Mouse (Mus musculus) hindbrain, embryonic 16.5 days (tissue): ENCODE results near the gene Tom1. TPM values are rescaled to one million over a fixed set of nuclear protein-coding genes. Genes with fewer than 3 reads are reported as not detected.
A peak's percentile ranks its signal among the peaks of the same experiment; 100 is the strongest.

Experiments
- ATAC-seq: fragments of 200-750 bp; cut with Nextera tagmentation; 2 replicates; pipeline ENCODE4 v1.8.0; 2017; ENCODE audit warnings: moderate TSS enrichment, moderate library complexity
- H3K27ac ChIP-seq: fragments of 300-500 bp; sonication (generic); 2 replicates; pipeline ENCODE4 v1.5.1; 2014; ENCODE audit warnings: low read depth, mild to moderate bottlenecking, control low read depth, low read length, moderate library complexity
- H3K27me3 ChIP-seq: fragments of 300-500 bp; sonication (generic); replicated peaks from 2 replicates; pipeline ENCODE4 v1.6.1; 2014; ENCODE audit warnings: low read length; ENCODE audit not compliant: control insufficient read depth, insufficient read depth
- H3K36me3 ChIP-seq: fragments of 300-500 bp; sonication (generic); 2 replicates; pipeline ENCODE4 v1.6.1; 2014; ENCODE audit warnings: mild to moderate bottlenecking, low read length, moderate library complexity, mixed read lengths; ENCODE audit not compliant: control insufficient read depth, insufficient read depth
- H3K4me1 ChIP-seq: fragments of 300-500 bp; sonication (generic); 2 replicates; pipeline ENCODE4 v1.6.1; 2014; ENCODE audit warnings: low read depth, low read length; ENCODE audit not compliant: control insufficient read depth, insufficient read depth
- H3K4me2 ChIP-seq: fragments of 300-500 bp; sonication (generic); 2 replicates; pipeline ENCODE4 v1.6.1; 2014; ENCODE audit warnings: mild to moderate bottlenecking, low read length, control low read depth, moderate library complexity
- H3K4me3 ChIP-seq: fragments of 300-500 bp; sonication (generic); 2 replicates; pipeline ENCODE4 v1.5.1; 2014; ENCODE audit warnings: mild to moderate bottlenecking, low read length, control low read depth, moderate library complexity
- H3K9ac ChIP-seq: fragments of 300-500 bp; sonication (generic); 2 replicates; pipeline ENCODE4 v1.6.1; 2014; ENCODE audit warnings: low read depth, mild to moderate bottlenecking, control low read depth, low read length, moderate library complexity
- H3K9me3 ChIP-seq: fragments of 300-500 bp; sonication (generic); 2 replicates; pipeline ENCODE4 v1.6.1; 2014; ENCODE audit warnings: mild to moderate bottlenecking, low read length, moderate library complexity; ENCODE audit not compliant: control insufficient read depth
- WGBS: fragments of 180-500 bp; shearing (Covaris S2); extraction: QIAGEN DNeasy Blood & Tissue Kit; methylation state at CpG from one replicate; pipeline ENCODE4 v1.1.7; 2014; 5-methylcytosine and 5-hydroxymethylcytosine counted together
- polyA plus RNA-seq: library from polyadenylated mRNA; unstranded; fragments of >200 nt; fragmentation: Nextera tagmentation; extraction: Ambion mirVana; gene quantifications from 2 replicates; pipeline ENCODE4 v1.2.1, GENCODE M21; 2015

The Tom1 gene
- polyA plus RNA-seq, 1 experiment from 2014 or later: 40.7 TPM

GRCm38 (mm10) chr8:75078851-75079250 lies 45.3 kb downstream of the Tom1 start:
- no peak for ATAC-seq
- Histone ChIP-seq H3K4me2 (no peak overlapping the region), H3K27me3 (no peaks in the 10 kb centered on the region), H3K9me3 (no peaks in the 10 kb centered on the region), H3K36me3 (no peaks in the 10 kb centered on the region), H3K4me1 (0 out of 2 replicates have a peak, but pooled peaks cover 2% of the 10 kb centered on the region), H3K9ac (no peak overlapping the region), H3K4me3 (no peak overlapping the region), H3K27ac (no peak overlapping the region)
- WGBS: 93% methylated on average over 9 of the region's 9 CpGs

- no peak for ATAC-seq
- 83% methylated on average over 9 of the region's 9 CpGs for WGBS
- no peak overlapping the region for H3K9ac ChIP-seq
These were observed 48.0 kb downstream of the Tom1 start for GRCm38 (mm10) chr8:75081364-75082040.

GRCm38 (mm10) chr8:75082181-75082805 lies 48.8 kb downstream of the Tom1 start:
- Histone ChIP-seq H3K9me3 (no peaks in the 10 kb centered on the region), H3K27ac (no peak overlapping the region), H3K9ac (no peak overlapping the region), H3K36me3 (no peaks in the 10 kb centered on the region), H3K4me1 (0 out of 2 replicates have a peak, but pooled peaks cover 2% of the 10 kb centered on the region), H3K4me3 (no peak overlapping the region), H3K4me2 (no peak overlapping the region), H3K27me3 (no peaks in the 10 kb centered on the region)
- ATAC-seq: no peak
- WGBS: 91% methylated on average over 6 of the region's 6 CpGs

More at GRCm38 (mm10) chr8:75081364-75082040, 48.0 kb downstream of the Tom1 start:
- Histone ChIP-seq H3K4me2 (no peak overlapping the region), H3K4me1 (0 out of 2 replicates have a peak, but pooled peaks cover 2% of the 10 kb centered on the region), H3K4me3 (no peak overlapping the region), H3K27ac (no peak overlapping the region), H3K27me3 (no peaks in the 10 kb centered on the region), H3K9me3 (no peaks in the 10 kb centered on the region), H3K36me3 (no peaks in the 10 kb centered on the region)

- no peaks in the 10 kb centered on the region for H3K27me3 ChIP-seq
- H3K9me3 ChIP-seq: no peaks in the 10 kb centered on the region
- 8% methylated on average over 16 of the region's 17 CpGs for WGBS
- no peaks in the 10 kb centered on the region for H3K36me3 ChIP-seq
- ATAC-seq: peak; percentile 93
- H3K4me3 ChIP-seq: peak overlapping the region; percentile 38
- 0 out of 2 replicates have a peak, but pooled peaks cover 2% of the 10 kb centered on the region for H3K4me1 ChIP-seq
- no peak overlapping the region for H3K27ac ChIP-seq
- H3K9ac ChIP-seq: no peak overlapping the region; the same call in 1 of the 2 replicates
- H3K4me2 ChIP-seq: peak overlapping the region; percentile 70
These were observed 50.3 kb downstream of the Tom1 start for GRCm38 (mm10) chr8:75083846-75084245.

- H3K27ac ChIP-seq: no peak overlapping the region
- ATAC-seq: no peak
- H3K27me3 ChIP-seq: no peaks in the 10 kb centered on the region
These were observed 51.0 kb downstream of the Tom1 start for GRCm38 (mm10) chr8:75084382-75085064.

GRCm38 (mm10) chr8:75086002-75086401 lies 52.5 kb downstream of the Tom1 start:
- Histone ChIP-seq H3K4me2 (no peak overlapping the region), H3K4me1 (peaks cover 7% of the 10 kb centered on the region; the same call in 1 of the 2 replicates), H3K27me3 (no peaks in the 10 kb centered on the region), H3K4me3 (no peak overlapping the region), H3K9ac (no peak overlapping the region), H3K27ac (no peak overlapping the region), H3K9me3 (no peaks in the 10 kb centered on the region), H3K36me3 (no peaks in the 10 kb centered on the region)
- ATAC-seq: no peak
- WGBS: 69% methylated on average over 2 of the region's 2 CpGs

More at GRCm38 (mm10) chr8:75084382-75085064, 51.0 kb downstream of the Tom1 start:
- WGBS: 76% methylated on average over 3 of the region's 3 CpGs
- H3K4me3 ChIP-seq: no peak overlapping the region
- no peaks in the 10 kb centered on the region for H3K36me3 ChIP-seq
- H3K9ac ChIP-seq: no peak overlapping the region
- peaks cover 6% of the 10 kb centered on the region; the same call in 1 of the 2 replicates for H3K4me1 ChIP-seq
- H3K9me3 ChIP-seq: no peaks in the 10 kb centered on the region
- H3K4me2 ChIP-seq: no peak overlapping the region

GRCm38 (mm10) chr8:75087127-75087526 lies 53.6 kb downstream of the Tom1 start:
- peaks cover 7% of the 10 kb centered on the region; the same call in 1 of the 2 replicates for H3K4me1 ChIP-seq
- no peaks in the 10 kb centered on the region for H3K27me3 ChIP-seq
- H3K36me3 ChIP-seq: no peaks in the 10 kb centered on the region
- no peak for ATAC-seq
- no peak overlapping the region for H3K9ac ChIP-seq
- no peaks in the 10 kb centered on the region for H3K9me3 ChIP-seq
- H3K27ac ChIP-seq: no peak overlapping the region
- no peak overlapping the region for H3K4me3 ChIP-seq
- no peak overlapping the region for H3K4me2 ChIP-seq

- ATAC-seq: 0 out of 2 replicates have a peak, but pooled peaks have one; percentile 38
- peak overlapping the region; percentile 35; the same call in 1 of the 2 replicates for H3K9ac ChIP-seq
- no peaks in the 10 kb centered on the region for H3K27me3 ChIP-seq
- H3K4me2 ChIP-seq: peak overlapping the region; percentile 38
- WGBS: 23% methylated on average over 6 of the region's 6 CpGs
- H3K27ac ChIP-seq: peak overlapping the region; percentile 48
- H3K4me1 ChIP-seq: peaks cover 10% of the 10 kb centered on the region
- H3K9me3 ChIP-seq: no peaks in the 10 kb centered on the region
- H3K4me3 ChIP-seq: no peak overlapping the region
- no peaks in the 10 kb centered on the region for H3K36me3 ChIP-seq
These were observed 55.7 kb downstream of the Tom1 start for GRCm38 (mm10) chr8:75088989-75089881.
